Mouse (Mus musculus) left cerebral cortex, postnatal 4 days (tissue): ENCODE results near the gene Zfp760. TPM values are rescaled to one million over a fixed set of nuclear protein-coding genes. Genes with fewer than 3 reads are reported as not detected.

Source experiments
- total RNA-seq, 2 experiments: library from RNA; stranded (reverse); gene quantifications; 2 replicates each; pipeline ENCODE4 v1.2.3; 2021

The Zfp760 gene
- total RNA-seq, 2 experiments from 2014 or later, result 13.6 to 15.9 TPM

Other genes with a start within 250 kb of the Zfp760 start
- 1 to 10 TPM; 7.3 to 8.0 TPM for gene Zfp53, start 218.7 kb upstream of the Zfp760 start, total RNA-seq
- gene Zfp52, start 172.2 kb upstream of the Zfp760 start, total RNA-seq, result 10 to 100 TPM in 1 of 2 experiments, 1 to 10 TPM in 1; 9.5 to 10.2 TPM
- gene Zfp948, start 140.7 kb upstream of the Zfp760 start, total RNA-seq, result 10 to 100 TPM; 18.8 to 19.9 TPM
- 10 to 100 TPM; 15.5 to 16.9 TPM for gene Zfp983, start 57.1 kb upstream of the Zfp760 start, total RNA-seq
- gene Gm10226, start 15.9 kb upstream of the Zfp760 start, total RNA-seq, result 10 to 100 TPM in 1 of 2 experiments, 1 to 10 TPM in 1; 3.3 to 13.6 TPM
- 10 to 100 TPM; 10.1 to 14.6 TPM for gene Zfp229, start 23.1 kb downstream of the Zfp760 start, total RNA-seq
- gene Zfp820, start 138.0 kb downstream of the Zfp760 start, total RNA-seq, result 1 to 10 TPM; 1.5 to 1.8 TPM
- 1 to 10 TPM; 5.9 to 6.5 TPM for gene Zfp995, start 202.2 kb downstream of the Zfp760 start, total RNA-seq